In the genomic region with DNA sequence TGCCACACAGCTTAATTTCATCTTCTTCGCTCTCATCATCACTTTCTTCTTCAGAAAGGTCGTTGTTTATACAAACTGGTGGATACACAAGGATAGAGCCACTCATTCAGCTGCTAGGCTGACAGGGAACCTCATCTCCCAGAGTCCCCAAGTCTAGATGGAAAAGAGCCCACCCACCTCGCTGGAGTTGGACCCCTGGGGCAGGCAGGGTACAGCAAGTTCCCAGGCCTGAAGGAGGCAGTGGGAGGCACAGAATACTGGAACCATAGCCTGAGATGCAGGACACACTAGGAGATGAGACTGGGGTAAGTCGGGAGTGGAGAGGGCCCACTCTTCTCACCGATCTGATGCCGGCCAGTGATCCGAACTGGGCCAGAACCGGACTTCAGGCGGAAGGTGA, we compare ENCODE assay signal across 9 mouse cellular contexts. TPM values are rescaled to one million over a fixed set of nuclear protein-coding genes. Genes with fewer than 3 reads are reported as not detected.
DNase-seq lines count a peak whose midpoint lies in the region; ATAC-seq and TF ChIP-seq lines count a peak whose summit lies in the region.
"Had no signal": no experiment of that assay in that cellular context is flagged by ENCODE, and none has a peak within 500 bp of the region (broad histone marks: within the 10 kb centered on the region; RNA-seq: fewer than 3 reads in every experiment).

No protein-coding gene starts in this region.

- 34% methylated on average over 9 of the region's 9 CpGs for WGBS in lung, embryonic 15.5 days
- 48% methylated on average over 9 of the region's 9 CpGs for WGBS in embryonic facial prominence, embryonic 15.5 days
- WGBS in limb, embryonic 11.5 days, result 53% methylated on average over 9 of the region's 9 CpGs
- WGBS in small intestine, adult 2 months, result 45% methylated on average over 9 of the region's 9 CpGs

- no peaks in the 10 kb centered on the region for H3K9me3 ChIP-seq in lung, embryonic 15.5 days
- H3K9me3 ChIP-seq in embryonic facial prominence, embryonic 15.5 days (replicated peaks), result no peaks in the 10 kb centered on the region
- no peaks in the 10 kb centered on the region for H3K9me3 ChIP-seq in limb, embryonic 11.5 days (ENCODE audit: control insufficient read depth, low read length)

- no peak overlapping the region for H3K27ac ChIP-seq in lung, embryonic 15.5 days
- H3K27ac ChIP-seq in embryonic facial prominence, embryonic 15.5 days (replicated peaks), result no peak overlapping the region
- H3K27ac ChIP-seq in limb, embryonic 11.5 days (replicated peaks; ENCODE audit: low read depth, low read length), result no peak overlapping the region
- H3K27ac ChIP-seq in small intestine, adult 2 months (ENCODE audit: insufficient read depth, low read depth, low read length), result no peak overlapping the region

- H3K27me3 ChIP-seq in lung, embryonic 15.5 days, result peaks cover 35% of the 10 kb centered on the region
- H3K27me3 ChIP-seq in embryonic facial prominence, embryonic 15.5 days, result peaks cover 35% of the 10 kb centered on the region
- H3K27me3 ChIP-seq in limb, embryonic 11.5 days (ENCODE audit: control insufficient read depth, insufficient read depth, low read length), result peaks cover 31% of the 10 kb centered on the region
- H3K27me3 ChIP-seq in small intestine, adult 2 months (ENCODE audit: control insufficient read depth, insufficient read depth, low read length), result peaks cover 24% of the 10 kb centered on the region

- peak; percentile 8; the same call in 1 of the 2 replicates for TF ChIP-seq CTCF in small intestine, adult 2 months (IDR thresholded peaks at IDR 0.05; ENCODE audit: extremely low read depth, insufficient read length, insufficient replicate concordance, low read depth, low read length)

- H3K4me1 ChIP-seq in lung, embryonic 15.5 days, result peaks cover 37% of the 10 kb centered on the region
- H3K4me1 ChIP-seq in embryonic facial prominence, embryonic 15.5 days, result peaks cover 34% of the 10 kb centered on the region
- peaks cover 14% of the 10 kb centered on the region for H3K4me1 ChIP-seq in limb, embryonic 11.5 days (ENCODE audit: control insufficient read depth, insufficient read depth, low read length)
- H3K4me1 ChIP-seq in small intestine, adult 2 months (ENCODE audit: control insufficient read depth, insufficient read depth, insufficient read length, low read length), result peaks cover 16% of the 10 kb centered on the region

- ATAC-seq in lung, embryonic 15.5 days (ENCODE audit: borderline replicate concordance, extremely low read depth, low FRiP score, low TSS enrichment), result peak; percentile 15; the same call in 1 of the 2 replicates
- ATAC-seq in embryonic facial prominence, embryonic 15.5 days (ENCODE audit: insufficient number of reproducible peaks, low FRiP score, low TSS enrichment, low read depth), result no peak
- ATAC-seq in limb, embryonic 11.5 days (ENCODE audit: insufficient number of reproducible peaks, low FRiP score, low TSS enrichment, low read depth), result no peak

- H3K36me3 ChIP-seq in lung, embryonic 15.5 days, result peaks cover 19% of the 10 kb centered on the region
- H3K36me3 ChIP-seq in embryonic facial prominence, embryonic 15.5 days, result peaks cover 16% of the 10 kb centered on the region
- peaks cover 4% of the 10 kb centered on the region; the same call in 1 of the 2 replicates for H3K36me3 ChIP-seq in limb, embryonic 11.5 days (ENCODE audit: control insufficient read depth, insufficient read depth, low read length)
- peaks cover 11% of the 10 kb centered on the region for H3K36me3 ChIP-seq in small intestine, adult 2 months (ENCODE audit: control insufficient read depth, insufficient read depth, low read length)

- peak overlapping the region; percentile 92 for H3K4me3 ChIP-seq in lung, embryonic 15.5 days
- H3K4me3 ChIP-seq in embryonic facial prominence, embryonic 15.5 days (replicated peaks), result peak overlapping the region; percentile 92
- H3K4me3 ChIP-seq in limb, embryonic 11.5 days (ENCODE audit: low read depth, low read length), result peak overlapping the region; percentile 64
- peak overlapping the region; percentile 96 for H3K4me3 ChIP-seq in small intestine, adult 2 months (ENCODE audit: low read depth, low read length)

- no peak for TF ChIP-seq POLR2A in small intestine, adult 2 months (IDR thresholded peaks at IDR 0.05; ENCODE audit: low read depth, low read length)

- no peak for DNase-seq in lung, postnatal 25 days (ENCODE audit: low spot score)
- no peak for DNase-seq in limb, embryonic 11.5 days (ENCODE audit: low spot score)
- no peak for DNase-seq in adrenal gland, adult 18-20 months (ENCODE audit: low spot score in 2 of 2)
- DNase-seq in urinary bladder, postnatal 4 days (ENCODE audit: low spot score in 2 of 2), result no peak

- peak overlapping the region; percentile 91 for H3K4me2 ChIP-seq in lung, embryonic 15.5 days
- H3K4me2 ChIP-seq in embryonic facial prominence, embryonic 15.5 days (replicated peaks), result peak overlapping the region; percentile 88
- peak overlapping the region; percentile 95 for H3K4me2 ChIP-seq in limb, embryonic 11.5 days (ENCODE audit: low read depth, severe bottlenecking)

- H3K9ac ChIP-seq in lung, embryonic 15.5 days, result peak overlapping the region; percentile 86; the same call in 1 of the 2 replicates
- H3K9ac ChIP-seq in embryonic facial prominence, embryonic 15.5 days, result peak overlapping the region; percentile 72; the same call in 1 of the 2 replicates
- H3K9ac ChIP-seq in limb, embryonic 11.5 days (ENCODE audit: low read length), result no peak overlapping the region

RNA-seq across cellular contexts. Expression of a gene that starts 1.2 kb away (rescaled TPM):
- polyA plus RNA-seq in lung, embryonic 15.5 days (2015; fragmentation: Nextera tagmentation; extraction: Ambion mirVana), result 17.0 and 17.2 TPM in 2 replicates
- 17.0 and 17.9 TPM in 2 replicates for polyA plus RNA-seq in embryonic facial prominence, embryonic 15.5 days (2015; fragmentation: Nextera tagmentation; extraction: Ambion mirVana)
- 15.9 and 19.5 TPM in 2 replicates for polyA plus RNA-seq in limb, embryonic 11.5 days (2014; fragmentation: Nextera tagmentation; extraction: Ambion mirVana)
- 12.9 and 24.5 TPM in 2 replicates for polyA plus RNA-seq in small intestine, adult 2 months (2012; rRNA removed)
- 10 to 100 TPM; 28.5 to 30.7 TPM for total RNA-seq in adrenal gland, adult 18-20 months (2021)

RNA-seq across cellular contexts. Expression of a gene that starts 5.5 kb away (rescaled TPM):
- not detected in 2 replicates for polyA plus RNA-seq in lung, embryonic 15.5 days (2015; fragmentation: Nextera tagmentation; extraction: Ambion mirVana)
- polyA plus RNA-seq in embryonic facial prominence, embryonic 15.5 days (2015; fragmentation: Nextera tagmentation; extraction: Ambion mirVana), result 0.15 and 0.21 TPM in 2 replicates
- 42.8 and 46.1 TPM in 2 replicates for polyA plus RNA-seq in limb, embryonic 11.5 days (2014; fragmentation: Nextera tagmentation; extraction: Ambion mirVana)
- polyA plus RNA-seq in small intestine, adult 2 months (2012; rRNA removed), result not detected in 2 replicates
- not detected for total RNA-seq in adrenal gland, adult 18-20 months (2021)
- total RNA-seq: common myeloid progenitor, adult 5-6 weeks; neutrophil, adult 5-6 weeks had no signal

RNA-seq across cellular contexts. Expression of a gene that starts 35.4 kb away (rescaled TPM):
- polyA plus RNA-seq in lung, embryonic 15.5 days (2015; fragmentation: Nextera tagmentation; extraction: Ambion mirVana), result 44.7 and 51.9 TPM in 2 replicates
- 53.0 and 55.9 TPM in 2 replicates for polyA plus RNA-seq in embryonic facial prominence, embryonic 15.5 days (2015; fragmentation: Nextera tagmentation; extraction: Ambion mirVana)
- polyA plus RNA-seq in limb, embryonic 11.5 days (2014; fragmentation: Nextera tagmentation; extraction: Ambion mirVana), result 65.5 and 75.1 TPM in 2 replicates
- 3.4 and 8.3 TPM in 2 replicates for polyA plus RNA-seq in small intestine, adult 2 months (2012; rRNA removed)
- total RNA-seq in adrenal gland, adult 18-20 months (2021), result 10 to 100 TPM; 75.4 to 86.4 TPM

Comparison
In these comparisons a context has a peak if more than half of its experiments do, and no peak if none do; other contexts are left out.
1. RNA of a gene that starts 5.5 kb away (polyA plus RNA-seq): 42.8 to 46.1 TPM in limb, embryonic 11.5 days; 0.15 to 0.21 TPM in embryonic facial prominence, embryonic 15.5 days, not detected in small intestine, adult 2 months and not detected in lung, embryonic 15.5 days; every median in the first group is over 10 times any median in the second.
2. Peak in every context shown above with its lines, with median percentiles within 50 percentile points of each other: H3K4me2 ChIP-seq and H3K4me3 ChIP-seq.